Mouse (Mus musculus) thymus, postnatal 4 days (tissue): ENCODE data around the gene Arpp19.
A peak's percentile ranks its signal among the peaks of the same experiment; 100 is the strongest.

Experiments used
- DNase-seq: peaks from one replicate; pipeline ENCODE4 v3.0.0; 2021

Arpp19 gene

GRCm38 (mm10) chr9:75040566-75040965, 3.2 kb downstream of the Arpp19 start:
- DNase-seq, result no peak

- DNase-seq, result no peak
Measured at GRCm38 (mm10) chr9:75041840-75042525, 4.6 kb downstream of the Arpp19 start.

- DNase-seq, result no peak
Measured at GRCm38 (mm10) chr9:75043191-75043590, 5.8 kb downstream of the Arpp19 start.

- no peak for DNase-seq
Measured at GRCm38 (mm10) chr9:75047079-75047478, 9.7 kb downstream of the Arpp19 start.

- DNase-seq, result no peak
Measured at GRCm38 (mm10) chr9:75049100-75049499, 11.7 kb downstream of the Arpp19 start.

GRCm38 (mm10) chr9:75050003-75050402, 12.6 kb downstream of the Arpp19 start:
- peak; percentile 73 for DNase-seq

- DNase-seq, result no peak
Measured at GRCm38 (mm10) chr9:75051841-75052240, 14.4 kb downstream of the Arpp19 start.

GRCm38 (mm10) chr9:75055046-75055445, 17.6 kb downstream of the Arpp19 start:
- no peak for DNase-seq

GRCm38 (mm10) chr9:75064678-75065331, 27.4 kb downstream of the Arpp19 start:
- DNase-seq, result no peak

GRCm38 (mm10) chr9:75070457-75071028, 33.1 kb downstream of the Arpp19 start, which contains the start of gene Myo5a:
Myo5a (plus strand) TSS chr9:75071015.
- DNase-seq, result no peak

GRCm38 (mm10) chr9:75071029-75071705, 33.8 kb downstream of the Arpp19 start:
- DNase-seq, result peak; percentile 79

GRCm38 (mm10) chr9:75071706-75072192, 34.3 kb downstream of the Arpp19 start:
- no peak for DNase-seq

- no peak for DNase-seq
Measured at GRCm38 (mm10) chr9:75072361-75072760, 34.9 kb downstream of the Arpp19 start.

GRCm38 (mm10) chr9:75077191-75077590, 39.8 kb downstream of the Arpp19 start:
- no peak for DNase-seq

- DNase-seq, result no peak
Measured at GRCm38 (mm10) chr9:75085242-75085824, 47.9 kb downstream of the Arpp19 start.

- no peak for DNase-seq
Measured at GRCm38 (mm10) chr9:75087823-75088222, 50.4 kb downstream of the Arpp19 start.

GRCm38 (mm10) chr9:75089285-75089684, 51.9 kb downstream of the Arpp19 start:
- DNase-seq, result no peak

GRCm38 (mm10) chr9:75092134-75092533, 54.7 kb downstream of the Arpp19 start:
- no peak for DNase-seq

- no peak for DNase-seq
Measured at GRCm38 (mm10) chr9:75094762-75095161, 57.3 kb downstream of the Arpp19 start.

- no peak for DNase-seq
Measured at GRCm38 (mm10) chr9:75098937-75099336, 61.5 kb downstream of the Arpp19 start.

GRCm38 (mm10) chr9:75100157-75100781, 62.9 kb downstream of the Arpp19 start:
- DNase-seq, result no peak

GRCm38 (mm10) chr9:75102131-75102530, 64.7 kb downstream of the Arpp19 start:
- DNase-seq, result no peak
